Mouse (Mus musculus) embryo, embryonic 10.5 days (tissue): ENCODE results near the gene Sit1.

ENCODE experiments used
- DNase-seq: peaks from one replicate; pipeline ENCODE4 v3.0.0-alpha.2; 2015; ENCODE audit warnings: low spot score

The Sit1 gene

DNA sequence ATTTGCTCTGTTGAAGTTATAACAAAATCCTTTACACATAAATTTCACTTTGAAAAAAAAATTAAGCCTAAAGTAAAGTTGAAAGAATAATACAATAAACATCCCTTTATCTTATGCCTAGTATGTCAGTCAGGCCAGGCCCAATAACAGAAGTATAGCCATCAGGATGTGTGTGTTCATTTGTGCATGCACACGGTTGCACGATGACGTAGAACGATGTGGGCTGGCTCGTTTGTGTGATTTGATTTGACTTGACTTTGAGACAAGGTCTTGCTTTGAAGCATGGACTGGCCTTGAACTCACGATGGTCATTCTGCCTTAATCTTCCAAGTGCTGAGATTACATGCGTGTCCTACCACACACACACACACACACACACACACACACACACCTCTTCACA, 16.7 kb downstream of the Sit1 start:
- DNase-seq, result no peak

DNA sequence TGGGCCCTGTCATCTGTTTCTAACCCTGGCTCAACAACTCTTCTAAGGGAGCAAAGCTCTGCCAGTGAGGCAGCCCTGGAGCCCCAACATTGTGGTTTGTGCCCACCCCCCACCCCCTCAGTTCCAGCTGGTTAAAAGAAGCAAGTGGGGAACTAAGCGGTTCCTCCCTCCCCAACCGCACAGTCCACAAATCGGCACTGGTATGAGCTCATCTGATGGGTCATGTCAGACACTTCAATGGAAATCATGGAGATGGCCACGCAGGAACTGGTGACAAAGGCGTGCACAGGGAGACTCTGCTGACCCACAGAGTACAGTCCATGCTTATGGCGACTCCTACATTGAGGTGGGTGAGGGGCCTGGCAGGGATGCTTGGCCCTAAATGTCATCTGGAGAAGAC, 17.6 kb downstream of the Sit1 start:
- no peak for DNase-seq

DNA sequence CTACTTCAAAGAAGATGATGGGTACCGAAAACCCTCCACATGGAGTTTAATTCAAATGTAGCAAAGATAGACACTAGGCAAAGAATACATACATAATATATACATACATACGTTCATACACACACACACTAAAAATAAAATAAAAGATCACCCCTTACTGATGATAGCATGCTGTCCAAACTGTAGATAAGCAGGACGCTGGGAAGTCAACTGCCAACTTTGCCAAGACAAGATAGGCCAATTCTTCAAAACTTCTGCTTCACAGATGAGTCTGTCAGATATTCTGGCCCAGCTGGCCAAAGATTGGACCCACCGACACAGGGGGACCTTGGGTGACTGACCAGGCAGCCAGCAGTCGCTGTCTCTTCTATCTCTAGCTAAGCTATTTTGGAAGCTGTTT, 20.4 kb downstream of the Sit1 start:
- no peak for DNase-seq

DNA sequence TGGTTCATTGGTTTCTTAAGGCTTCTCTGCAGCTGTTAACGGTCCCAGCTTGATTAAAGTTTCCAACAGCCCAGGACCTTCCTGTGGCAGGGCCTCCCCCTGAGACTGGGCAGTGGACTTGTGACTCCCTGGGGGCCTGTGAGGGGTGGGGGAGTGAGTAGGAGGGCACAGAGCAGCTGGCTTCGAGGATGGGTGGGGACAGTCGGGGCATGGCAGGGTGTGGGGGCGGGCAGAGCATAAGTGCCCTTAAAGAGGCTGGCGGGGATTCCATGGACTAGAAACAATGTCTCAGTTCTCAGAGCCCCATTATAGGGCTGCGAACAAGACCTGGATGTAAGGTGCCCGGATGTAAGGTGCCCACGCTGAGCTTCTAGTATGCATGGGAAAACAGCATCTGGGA, 26.4 kb downstream of the Sit1 start:
- no peak for DNase-seq

DNA sequence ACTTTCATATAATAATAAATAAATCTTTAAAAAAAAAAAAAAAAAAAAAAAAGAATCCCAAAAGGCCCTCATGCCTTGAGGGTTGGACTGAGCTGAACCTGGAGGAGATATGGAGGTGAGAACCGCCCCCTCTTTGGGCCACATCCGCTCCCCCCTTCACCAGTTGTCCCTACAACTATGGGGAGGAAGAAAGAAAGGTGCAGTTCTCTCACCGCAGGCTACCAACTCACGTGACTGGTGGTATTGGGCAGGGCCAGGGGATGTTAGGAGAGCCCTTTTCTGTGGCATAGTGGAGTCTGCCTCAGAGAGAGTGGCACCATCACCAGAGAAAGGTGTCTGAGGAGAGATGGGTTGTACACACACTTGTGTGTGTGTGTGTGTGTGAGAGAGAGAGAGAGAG, 27.1 kb downstream of the Sit1 start:
- no peak for DNase-seq

DNA sequence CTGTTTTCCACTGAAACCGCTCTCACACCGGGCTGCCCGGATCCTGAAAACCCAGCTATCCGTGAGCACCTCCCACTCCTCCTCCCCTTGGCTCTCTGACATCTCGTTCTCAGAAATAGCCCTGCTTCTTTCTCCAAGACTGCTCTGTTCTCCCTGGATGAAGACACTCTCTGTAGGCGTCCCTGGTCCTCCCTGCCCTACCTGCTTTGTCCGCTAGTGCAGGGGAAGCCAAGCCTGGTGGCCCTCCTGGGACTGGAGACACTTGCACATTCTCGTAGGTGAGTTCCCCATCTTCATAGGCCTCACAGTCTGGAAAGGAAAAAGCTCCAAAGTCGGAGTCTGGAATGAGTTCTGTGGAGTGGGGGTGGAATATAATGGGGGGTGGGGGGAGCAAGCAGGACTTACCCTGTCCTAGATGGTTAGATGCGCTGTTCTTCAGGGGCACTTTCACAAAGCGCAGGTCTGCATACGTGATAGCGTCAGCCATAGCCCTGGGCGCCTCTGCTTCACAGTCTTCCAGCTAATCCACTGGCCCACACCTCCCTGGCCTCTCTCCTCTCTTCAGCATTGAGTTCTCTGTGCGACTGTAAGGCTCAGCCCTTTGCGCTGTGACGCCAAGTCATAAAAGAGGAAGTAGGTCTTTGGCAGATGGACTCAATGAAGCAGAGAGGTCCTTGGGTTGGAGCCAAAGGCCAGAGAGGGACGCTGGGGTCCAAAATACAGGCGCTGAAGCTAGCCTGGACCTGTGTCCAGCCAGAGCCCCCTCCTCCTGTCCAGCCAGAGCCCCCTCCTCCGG, 29.3 kb downstream of the Sit1 start, which contains the start of gene Cd72:
Gene Cd72, minus strand, starts transcription at position 588 of the 796 bp plus-strand sequence.
- DNase-seq, result peak; percentile 17

DNA sequence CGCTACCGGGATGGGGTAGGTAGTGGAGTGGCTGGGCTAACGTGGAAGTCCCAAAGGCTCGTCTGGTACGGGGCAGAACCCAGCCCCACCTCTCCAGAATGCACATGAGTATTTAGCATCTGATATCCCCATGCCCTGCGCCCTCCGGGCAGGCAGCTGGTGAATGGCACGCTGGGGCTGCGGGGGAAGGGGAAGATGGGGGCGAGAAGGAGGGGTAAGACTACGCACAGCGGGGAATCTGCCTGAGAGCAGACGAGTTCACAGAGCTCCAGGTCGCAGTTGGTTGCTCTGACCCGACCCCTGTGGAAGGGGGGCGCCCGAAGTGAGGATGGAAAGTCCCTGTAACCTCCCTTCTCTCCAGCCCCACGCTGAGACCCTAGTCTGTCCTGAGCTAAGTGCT, 30.1 kb downstream of the Sit1 start:
- peak; percentile 40 for DNase-seq

DNA sequence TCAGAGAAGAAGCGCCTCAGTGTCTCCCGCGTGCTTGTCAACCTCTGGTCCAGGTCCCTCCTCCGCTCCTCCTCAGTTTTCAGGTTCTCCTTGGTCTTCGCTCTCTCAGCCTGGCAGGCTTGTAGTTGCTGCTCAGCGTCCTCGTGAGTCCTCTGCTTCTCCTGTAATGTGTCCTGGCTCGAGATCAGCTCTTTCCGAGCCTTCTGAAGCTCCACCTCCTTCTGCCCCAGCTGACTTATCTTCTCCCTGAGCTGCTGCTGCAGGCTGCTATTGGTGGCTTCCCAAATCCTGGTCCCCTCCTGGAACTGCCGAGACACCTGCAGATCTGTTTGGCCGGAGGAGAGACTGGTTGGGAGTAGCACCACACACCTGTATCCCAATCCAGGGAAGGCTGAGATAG, 31.2 kb downstream of the Sit1 start:
- DNase-seq, result no peak

DNA sequence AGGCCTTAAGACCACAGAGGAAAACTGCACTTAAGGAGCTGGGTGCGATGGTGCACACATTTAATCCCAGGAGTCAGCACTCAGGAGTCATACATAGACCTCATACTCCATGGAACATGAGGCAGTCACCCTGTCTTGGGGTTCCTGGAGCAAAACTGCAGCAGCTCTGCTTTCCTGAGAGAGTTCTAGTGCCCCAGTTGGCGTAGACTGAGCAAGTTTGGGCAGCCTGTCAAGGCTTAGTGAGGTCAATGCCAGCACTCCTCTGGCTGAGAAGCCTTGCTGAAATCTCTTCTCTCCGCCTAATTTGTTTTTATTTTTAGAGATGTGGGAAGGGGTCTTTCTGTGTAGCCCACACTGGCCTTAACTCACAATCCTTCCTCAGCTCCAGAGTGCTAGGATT, 35.0 kb downstream of the Sit1 start:
- no peak for DNase-seq

DNA sequence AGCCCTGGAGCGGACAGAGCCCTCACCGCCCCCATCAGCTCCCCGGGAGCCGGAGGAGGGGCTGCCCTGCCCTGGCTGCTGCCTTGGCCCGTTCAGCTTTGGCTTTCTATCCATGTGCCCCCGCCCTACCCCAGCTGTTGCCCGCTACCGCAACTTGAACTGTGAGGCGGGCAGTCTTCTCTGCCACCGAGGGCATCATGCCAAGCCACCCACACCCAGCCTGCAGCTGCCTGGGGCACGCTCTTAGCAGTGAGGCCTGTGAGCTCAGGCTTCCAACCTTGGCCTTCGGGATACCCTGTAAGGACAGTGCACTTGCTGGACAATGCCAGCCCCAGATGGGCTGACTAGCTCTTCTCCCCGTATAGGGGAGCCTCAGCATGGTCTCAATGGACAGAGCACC, 36.3 kb downstream of the Sit1 start:
- no peak for DNase-seq

DNA sequence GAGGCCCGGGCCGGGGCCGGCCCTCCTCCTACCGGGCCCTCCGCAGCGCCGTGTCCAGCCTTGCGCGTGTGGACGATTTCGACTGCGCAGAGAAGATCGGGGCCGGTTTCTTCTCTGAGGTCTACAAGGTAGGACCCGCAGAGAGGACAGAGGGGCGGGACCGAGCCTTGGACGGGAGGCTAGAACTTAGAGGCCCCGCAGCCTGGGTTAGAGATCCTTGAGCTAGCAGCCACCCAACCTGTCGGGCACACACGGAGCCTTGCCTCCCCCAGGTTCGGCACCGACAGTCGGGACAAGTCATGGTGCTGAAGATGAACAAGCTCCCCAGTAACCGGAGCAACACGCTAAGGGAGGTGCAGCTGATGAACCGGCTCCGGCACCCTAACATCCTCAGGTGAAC, 40.0 kb downstream of the Sit1 start:
- DNase-seq, result peak; percentile 49

DNA sequence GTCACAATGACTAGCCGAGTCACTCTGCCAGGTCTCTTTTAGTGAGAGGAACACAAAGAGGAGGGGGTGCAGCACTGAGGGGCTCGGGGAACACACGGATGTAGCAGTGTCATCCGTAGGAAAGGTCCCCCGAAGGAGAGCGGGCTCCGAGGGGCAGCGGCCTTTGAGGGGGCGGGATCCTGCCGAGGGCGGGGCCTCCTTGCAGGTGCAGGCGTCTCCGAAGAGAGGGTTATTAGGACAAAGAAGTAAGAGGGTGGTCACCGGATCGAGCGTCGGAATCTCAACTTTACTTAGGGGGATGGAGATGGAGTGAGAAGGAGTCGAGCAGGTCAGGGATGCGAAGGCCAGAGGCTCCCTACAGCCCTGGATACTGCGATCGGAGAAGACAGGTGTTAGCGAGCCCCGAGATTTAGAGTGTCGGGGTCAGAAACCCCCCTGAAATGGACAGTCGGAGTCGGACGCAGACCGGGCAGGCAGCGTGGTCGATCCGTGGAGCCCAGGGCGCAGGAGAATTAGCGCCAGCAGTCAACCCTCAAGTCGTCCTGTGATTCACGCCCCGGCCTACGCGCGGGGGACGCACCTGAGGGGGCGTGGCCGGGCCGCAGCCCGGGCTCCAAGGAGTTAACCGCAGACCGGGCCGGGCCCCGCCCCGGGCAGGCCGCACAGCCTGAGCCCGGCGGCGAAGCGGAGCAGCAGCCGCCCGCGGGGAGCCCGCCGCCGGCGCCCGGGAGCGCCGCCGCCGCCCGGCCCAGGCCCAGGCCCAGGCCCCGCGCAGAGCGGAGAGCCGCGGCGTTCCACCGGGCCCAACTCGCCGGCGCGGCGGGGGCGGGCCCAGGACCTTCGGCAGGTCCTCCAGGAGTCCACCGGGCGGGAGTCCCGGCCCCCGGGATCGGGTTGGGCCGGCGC, 40.8 kb downstream of the Sit1 start:
- peak; percentile 78 for DNase-seq

DNA sequence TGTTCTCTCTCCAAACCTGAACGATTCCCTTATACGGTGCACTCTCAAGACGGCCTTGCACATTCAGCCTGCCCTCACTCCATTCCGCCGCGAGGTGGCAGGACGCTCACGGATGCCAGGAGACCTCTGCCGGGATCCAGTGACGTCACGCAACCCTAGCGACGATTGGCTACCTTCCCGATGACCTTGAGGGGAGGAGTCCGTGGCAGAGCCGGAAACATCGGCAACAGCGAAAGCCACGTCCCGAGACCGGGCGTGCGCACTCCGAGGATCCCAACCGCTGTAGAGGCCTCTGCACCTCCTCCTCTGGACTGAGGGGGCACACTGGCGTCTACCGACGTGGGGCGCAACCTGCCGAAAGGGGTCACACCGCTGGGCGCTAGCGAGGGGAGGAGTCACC, 41.5 kb downstream of the Sit1 start:
- DNase-seq, result peak; percentile 100

DNA sequence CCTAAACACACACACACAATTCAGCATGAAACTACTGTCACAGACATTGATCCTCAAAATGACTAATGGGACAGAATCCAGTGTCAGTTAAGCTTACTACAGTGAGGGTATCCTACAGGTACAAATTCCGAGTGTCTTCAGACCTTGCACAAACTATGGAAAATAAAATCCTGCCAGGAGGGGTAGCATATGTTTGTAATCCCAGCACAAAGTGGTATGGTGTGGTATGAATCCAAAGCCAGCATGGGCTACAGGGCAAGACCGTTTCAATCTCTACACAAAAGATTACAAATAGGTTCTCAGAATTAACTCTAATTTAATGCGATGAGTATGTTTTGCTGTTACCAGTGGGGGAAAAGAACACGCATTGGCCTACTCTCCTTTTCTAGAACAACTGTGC, 41.9 kb downstream of the Sit1 start, which contains the start of gene Tesk1:
Gene Tesk1, plus strand, starts transcription at position 301 of the 400 bp plus-strand sequence.
- no peak for DNase-seq

DNA sequence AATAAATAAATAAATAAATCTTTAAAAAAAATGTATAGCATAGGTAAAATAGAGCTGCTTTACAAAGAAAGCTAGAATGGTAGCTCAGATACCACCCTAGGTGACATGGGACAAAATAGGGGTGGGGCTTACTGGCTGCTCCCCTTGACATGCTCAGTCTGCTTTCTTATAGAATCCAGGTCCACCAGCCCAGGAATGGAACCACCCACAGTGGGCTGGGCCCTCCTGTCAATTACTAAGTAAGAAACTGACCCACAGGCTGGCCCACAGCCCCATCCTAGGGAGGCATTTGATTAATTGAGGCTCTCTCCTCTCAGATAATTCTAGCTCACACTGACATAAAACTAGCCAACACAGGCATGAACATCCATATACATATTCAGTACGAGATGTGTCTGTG, 50.7 kb downstream of the Sit1 start:
- DNase-seq, result no peak
